Mouse (Mus musculus): ENCODE results near the gene Rhebl1. TPM values are rescaled to one million over a fixed set of nuclear protein-coding genes. Genes with fewer than 3 reads are reported as not detected.
A peak's percentile ranks its signal among the peaks of the same experiment; 100 is the strongest.

The Rhebl1 gene
- polyA plus RNA-seq, 1 experiment from 2014 or later = 19.4 TPM

DNA sequence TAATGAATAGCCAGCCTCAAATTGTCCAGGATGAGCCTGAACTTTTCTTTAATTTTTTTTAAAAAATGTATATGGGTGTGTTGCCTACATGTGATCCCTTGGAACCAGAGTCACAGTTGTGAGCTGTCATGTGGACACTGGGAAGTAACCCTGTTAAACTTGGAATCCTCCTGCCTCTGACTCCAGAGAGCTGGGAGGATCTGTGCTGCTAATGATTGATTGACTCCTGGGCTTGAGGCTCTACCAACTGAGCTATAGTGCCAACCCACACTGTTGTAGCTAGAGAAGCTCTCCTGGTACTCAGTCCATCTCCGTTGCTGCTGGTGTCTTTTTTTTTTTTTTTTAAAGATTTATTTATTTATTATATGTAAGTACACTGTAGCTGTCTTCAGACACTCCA, 10.2 kb downstream of the Rhebl1 start:
- ATAC-seq (ENCODE audit: low FRiP score) (no peak), DNase-seq (ENCODE audit: low spot score) (no peak)
- Histone ChIP-seq H3K4me2 (replicated peaks) (no peak overlapping the region), H3K36me3 (replicated peaks; ENCODE audit: control insufficient read depth, insufficient read depth) (no peaks in the 10 kb centered on the region), H3K9ac (no peak overlapping the region), H3K9me3 (ENCODE audit: control insufficient read depth, low read length) (no peaks in the 10 kb centered on the region), H3K27me3 (ENCODE audit: control insufficient read depth, insufficient read depth, low read length) (no peaks in the 10 kb centered on the region), H3K27ac (no peak overlapping the region), H3K4me3 (replicated peaks; ENCODE audit: low read length) (no peak overlapping the region), H3K4me1 (replicated peaks; ENCODE audit: control insufficient read depth, insufficient read depth, low read length) (peaks cover 10% of the 10 kb centered on the region)
- 87% methylated on average over 1 of the region's 1 CpGs for WGBS

DNA sequence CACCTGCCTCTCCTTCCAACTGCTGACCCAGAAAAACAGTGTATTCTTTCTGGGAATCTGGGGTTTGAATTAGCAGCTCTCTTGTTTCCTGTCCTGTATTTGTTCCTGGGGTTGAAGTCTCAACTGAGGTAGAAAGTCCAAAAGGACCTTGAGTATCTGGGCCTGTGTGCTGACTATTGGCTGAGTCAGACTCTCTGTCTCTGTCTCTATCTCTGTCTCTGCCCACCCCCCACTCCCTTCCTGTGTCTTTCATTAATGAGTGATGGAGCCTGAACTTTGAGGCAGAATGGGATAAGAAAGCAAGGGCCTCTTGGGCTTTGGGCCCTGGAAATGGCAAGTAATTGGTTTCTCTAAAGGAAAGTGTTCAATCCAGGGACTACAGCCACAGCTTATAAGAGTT, 10.7 kb downstream of the Rhebl1 start:
- ATAC-seq (ENCODE audit: low FRiP score) = no peak
- H3K4me2 ChIP-seq (replicated peaks) = no peak overlapping the region

DNA sequence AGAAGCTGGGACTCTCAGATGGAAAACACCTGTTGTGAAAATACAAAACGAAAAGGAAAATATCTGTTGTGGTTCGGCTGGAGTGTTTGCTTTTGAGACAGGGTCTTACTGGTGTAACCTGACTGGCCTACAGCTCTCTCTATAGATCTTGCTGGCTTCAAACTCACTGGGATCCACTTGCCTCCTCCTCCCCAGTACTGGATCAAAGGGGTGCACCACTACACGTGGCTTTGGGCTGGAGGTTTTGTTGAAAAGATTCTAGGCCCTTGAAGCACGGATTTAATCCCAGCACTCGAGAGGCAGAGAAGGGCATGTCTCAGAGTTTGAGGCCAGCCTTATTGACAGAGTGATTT, 12.7 kb downstream of the Rhebl1 start:
- Histone ChIP-seq H3K9ac (no peak overlapping the region), H3K27ac (no peak overlapping the region), H3K36me3 (replicated peaks; ENCODE audit: control insufficient read depth, insufficient read depth) (peaks cover 7% of the 10 kb centered on the region; the same call in 1 of the 2 replicates), H3K4me2 (replicated peaks) (peak overlapping the region; percentile 55), H3K4me1 (replicated peaks; ENCODE audit: control insufficient read depth, insufficient read depth, low read length) (peaks cover 10% of the 10 kb centered on the region), H3K27me3 (ENCODE audit: control insufficient read depth, insufficient read depth, low read length) (no peaks in the 10 kb centered on the region), H3K4me3 (replicated peaks; ENCODE audit: low read length) (peak overlapping the region; percentile 52; the same call in 1 of the 2 replicates), H3K9me3 (ENCODE audit: control insufficient read depth, low read length) (no peaks in the 10 kb centered on the region)
- 9% methylated on average over 5 of the region's 5 CpGs for WGBS
- DNase-seq (ENCODE audit: low spot score) = no peak
- ATAC-seq (ENCODE audit: low FRiP score) = peak; percentile 24; the same call in 1 of the 2 replicates

More for the DNA sequence above, 10.7 kb downstream of the Rhebl1 start:
- DNase-seq (ENCODE audit: low spot score) = no peak
- Histone ChIP-seq H3K9ac (no peak overlapping the region), H3K9me3 (ENCODE audit: control insufficient read depth, low read length) (no peaks in the 10 kb centered on the region), H3K4me1 (replicated peaks; ENCODE audit: control insufficient read depth, insufficient read depth, low read length) (peaks cover 10% of the 10 kb centered on the region), H3K4me3 (replicated peaks; ENCODE audit: low read length) (no peak overlapping the region), H3K27ac (no peak overlapping the region), H3K27me3 (ENCODE audit: control insufficient read depth, insufficient read depth, low read length) (no peaks in the 10 kb centered on the region), H3K36me3 (replicated peaks; ENCODE audit: control insufficient read depth, insufficient read depth) (no peaks in the 10 kb centered on the region)

DNA sequence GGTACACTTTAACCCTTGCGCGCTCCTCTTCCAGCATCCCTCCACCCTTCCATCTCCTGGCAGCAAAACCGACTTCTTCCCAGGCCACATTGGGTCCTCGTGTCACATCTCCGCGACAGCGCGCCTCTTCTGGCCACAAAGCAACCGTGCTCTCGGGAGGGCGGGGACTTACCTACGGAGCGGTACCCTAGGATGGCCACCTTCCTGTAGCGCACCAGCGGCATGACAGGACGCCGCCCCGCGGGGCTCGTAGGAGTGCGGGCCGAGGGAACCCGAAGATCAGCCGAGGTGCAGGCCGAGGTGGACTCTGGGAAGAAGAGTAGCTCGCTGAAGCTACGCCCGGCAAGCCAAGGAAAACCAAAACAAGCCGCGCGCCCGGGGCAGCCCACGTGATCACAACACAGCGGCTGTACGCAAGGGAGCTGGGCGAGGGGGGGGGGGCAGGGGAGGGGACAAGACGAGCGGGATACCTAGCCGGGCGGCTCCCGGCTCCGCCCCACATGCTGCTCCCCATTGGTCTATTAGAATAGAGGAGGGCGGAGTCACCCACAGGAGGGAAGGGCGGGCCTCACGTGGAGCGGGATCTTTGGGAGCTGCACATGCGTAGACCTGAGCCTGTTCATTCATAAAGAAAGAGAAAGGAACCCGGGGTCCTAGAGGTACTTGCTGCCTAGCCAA, 13.2 kb downstream of the Rhebl1 start:
- Histone ChIP-seq H3K4me1 (replicated peaks; ENCODE audit: control insufficient read depth, insufficient read depth, low read length) (peaks cover 10% of the 10 kb centered on the region), H3K27me3 (ENCODE audit: control insufficient read depth, insufficient read depth, low read length) (no peaks in the 10 kb centered on the region), H3K4me3 (replicated peaks; ENCODE audit: low read length) (peak overlapping the region; percentile 52), H3K9me3 (ENCODE audit: control insufficient read depth, low read length) (no peaks in the 10 kb centered on the region), H3K9ac (peak overlapping the region; percentile 63), H3K4me2 (replicated peaks) (peak overlapping the region; percentile 55), H3K27ac (peak overlapping the region; percentile 68), H3K36me3 (replicated peaks; ENCODE audit: control insufficient read depth, insufficient read depth) (peaks cover 7% of the 10 kb centered on the region; the same call in 1 of the 2 replicates)
- 0% methylated on average over 47 of the region's 48 CpGs for WGBS
- ATAC-seq (ENCODE audit: low FRiP score) (peak; percentile 96), DNase-seq (ENCODE audit: low spot score) (peak; percentile 90)

DNA sequence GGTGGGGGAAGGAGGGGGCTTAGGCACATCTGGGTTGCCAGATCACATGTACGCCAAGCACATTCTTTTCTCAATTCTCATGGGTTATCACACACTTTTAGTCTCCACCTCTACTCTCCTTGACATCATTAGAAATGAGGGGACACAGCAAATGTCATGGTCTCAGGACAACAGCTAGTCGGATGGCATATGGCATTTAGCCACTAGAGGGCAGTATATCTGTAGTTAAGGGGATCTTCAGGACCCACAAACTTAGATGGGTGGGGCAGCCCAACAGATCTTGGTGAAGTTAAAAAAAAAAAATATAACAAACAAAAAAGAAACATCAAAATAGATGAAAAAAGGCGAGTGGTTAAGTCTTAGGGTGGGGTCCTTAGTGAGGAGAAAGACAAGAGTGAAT, 17.0 kb downstream of the Rhebl1 start:
- 18% methylated on average over 3 of the region's 3 CpGs for WGBS
- ATAC-seq (ENCODE audit: low FRiP score) (no peak), DNase-seq (ENCODE audit: low spot score) (peak; percentile 86)
- Histone ChIP-seq H3K27ac (no peak overlapping the region), H3K4me2 (replicated peaks) (no peak overlapping the region), H3K9me3 (ENCODE audit: control insufficient read depth, low read length) (no peaks in the 10 kb centered on the region), H3K27me3 (ENCODE audit: control insufficient read depth, insufficient read depth, low read length) (no peaks in the 10 kb centered on the region), H3K4me1 (replicated peaks; ENCODE audit: control insufficient read depth, insufficient read depth, low read length) (peaks cover 17% of the 10 kb centered on the region), H3K36me3 (replicated peaks; ENCODE audit: control insufficient read depth, insufficient read depth) (peaks cover 7% of the 10 kb centered on the region; the same call in 1 of the 2 replicates), H3K4me3 (replicated peaks; ENCODE audit: low read length) (no peak overlapping the region), H3K9ac (no peak overlapping the region)

DNA sequence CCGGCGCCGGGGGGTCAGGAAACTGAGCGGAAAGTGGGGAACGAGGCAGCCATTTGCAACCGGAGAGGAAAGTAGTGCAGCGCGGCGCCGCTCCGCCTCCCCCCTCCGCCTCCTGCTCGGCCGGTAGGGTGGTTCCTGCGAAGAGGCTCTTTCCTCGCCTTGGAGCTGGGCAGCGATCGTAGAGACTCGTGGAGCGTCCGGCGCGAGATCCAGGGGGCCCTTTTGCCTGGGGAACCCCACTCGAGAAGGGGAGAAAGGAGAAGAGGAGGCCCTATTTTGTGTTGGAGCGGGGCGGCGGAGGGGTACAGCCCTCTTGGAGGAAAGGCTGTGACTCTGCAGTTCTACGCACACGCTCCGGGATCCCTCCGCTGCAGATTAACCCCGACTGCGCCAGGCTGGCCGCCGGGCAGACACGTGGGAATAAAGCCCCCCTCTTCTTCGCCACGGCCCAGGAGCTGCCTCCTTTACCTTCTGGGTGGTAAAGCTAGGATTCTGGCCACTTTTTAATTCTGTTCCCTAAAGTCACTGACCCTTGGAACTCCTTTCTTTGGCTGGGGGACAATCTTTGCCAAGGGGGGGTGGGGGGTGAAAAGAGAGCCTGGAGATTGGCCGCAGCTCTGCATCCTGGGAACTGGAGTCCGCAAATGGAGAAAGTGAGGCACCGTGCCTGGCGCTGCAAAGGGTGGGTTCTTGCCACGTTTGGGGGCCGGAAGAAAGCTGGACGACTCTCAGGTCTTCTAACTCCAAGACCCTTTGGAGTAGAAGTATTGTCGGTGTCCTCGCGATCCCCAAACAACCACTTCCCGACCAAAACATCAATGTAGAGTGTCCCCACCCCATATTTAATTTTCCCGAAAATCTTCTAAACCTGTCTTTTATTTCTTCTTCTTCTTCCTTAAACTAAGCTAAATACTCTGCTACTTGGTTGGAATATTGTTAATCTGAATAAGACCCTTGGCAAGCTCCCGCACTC, 22.1 kb downstream of the Rhebl1 start:
- H3K4me1 ChIP-seq (replicated peaks; ENCODE audit: control insufficient read depth, insufficient read depth, low read length) = peaks cover 40% of the 10 kb centered on the region
- WGBS = under 1% methylated on average over 47 of the region's 51 CpGs

DNA sequence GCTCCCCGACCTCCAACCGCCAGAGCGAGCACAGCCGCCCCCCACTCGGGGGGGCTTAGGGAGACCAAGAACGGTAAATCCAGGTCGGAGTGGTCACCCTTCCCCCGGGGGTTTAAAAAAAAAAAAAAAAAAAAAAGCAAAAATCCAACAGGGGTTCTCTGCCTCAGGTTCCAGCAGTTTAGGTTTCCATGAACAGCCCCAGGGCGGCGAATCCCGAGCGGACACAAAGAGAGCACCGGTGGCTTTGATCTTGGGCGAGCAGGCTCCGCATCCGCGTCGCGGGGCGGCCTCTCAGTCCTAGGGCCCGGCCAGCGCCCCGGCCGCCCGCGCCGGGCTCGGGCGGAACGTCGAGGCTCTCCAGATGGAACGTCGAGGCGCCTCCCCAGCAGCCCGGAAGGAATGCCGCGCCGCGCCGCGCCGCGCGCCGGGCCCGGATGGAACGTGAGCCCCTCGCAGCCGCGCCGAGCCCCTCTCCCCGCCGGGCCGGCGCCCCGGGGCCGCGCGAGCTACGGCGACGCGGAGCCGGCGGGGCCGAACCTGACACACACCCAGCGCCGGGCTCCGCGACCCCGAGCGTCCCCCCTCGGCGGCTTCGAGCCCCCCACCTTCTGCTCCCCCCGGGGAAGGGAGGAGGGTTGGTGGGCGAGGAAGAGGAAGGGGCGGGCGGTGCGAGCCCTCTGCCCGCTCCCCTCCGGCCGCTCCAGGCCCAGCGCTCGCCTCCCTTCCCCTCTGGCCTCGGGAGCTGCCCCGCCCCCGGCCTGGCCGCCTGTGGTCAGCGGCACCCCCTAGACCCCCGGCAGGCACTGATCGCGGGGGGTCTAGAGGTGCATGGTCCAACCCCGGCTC, 23.0 kb downstream of the Rhebl1 start, which contains the start of gene Kmt2d:
Gene Kmt2d, minus strand, starts transcription at position 135 of the 846 bp plus-strand sequence.
- ATAC-seq (ENCODE audit: low FRiP score) = peak; percentile 44
- under 1% methylated on average over 66 of the region's 94 CpGs for WGBS
- Histone ChIP-seq H3K36me3 (replicated peaks; ENCODE audit: control insufficient read depth, insufficient read depth) (peaks cover 3% of the 10 kb centered on the region), H3K4me1 (replicated peaks; ENCODE audit: control insufficient read depth, insufficient read depth, low read length) (peaks cover 43% of the 10 kb centered on the region), H3K9ac (peak within 1 kb of the TSS; percentile 94), H3K4me2 (replicated peaks) (peak within 1 kb of the TSS; percentile 84), H3K27me3 (ENCODE audit: control insufficient read depth, insufficient read depth, low read length) (no peaks in the 10 kb centered on the region), H3K27ac (peak within 1 kb of the TSS; percentile 98), H3K4me3 (replicated peaks; ENCODE audit: low read length) (peak within 1 kb of the TSS; percentile 87), H3K9me3 (ENCODE audit: control insufficient read depth, low read length) (no peaks in the 10 kb centered on the region)
- peak; percentile 42 for DNase-seq (ENCODE audit: low spot score)

More for the DNA sequence above, 22.1 kb downstream of the Rhebl1 start:
- ATAC-seq (ENCODE audit: low FRiP score) (peak; percentile 82), DNase-seq (ENCODE audit: low spot score) (peak; percentile 94)
- H3K4me2 ChIP-seq (replicated peaks) = peak overlapping the region; percentile 84
- peak overlapping the region; percentile 94 for H3K9ac ChIP-seq
- H3K36me3 ChIP-seq (replicated peaks; ENCODE audit: control insufficient read depth, insufficient read depth) = no peaks in the 10 kb centered on the region
- no peaks in the 10 kb centered on the region for H3K9me3 ChIP-seq (ENCODE audit: control insufficient read depth, low read length)
- peak overlapping the region; percentile 98 for H3K27ac ChIP-seq
- H3K27me3 ChIP-seq (ENCODE audit: control insufficient read depth, insufficient read depth, low read length) = no peaks in the 10 kb centered on the region
- H3K4me3 ChIP-seq (replicated peaks; ENCODE audit: low read length) = peak overlapping the region; percentile 87

DNA sequence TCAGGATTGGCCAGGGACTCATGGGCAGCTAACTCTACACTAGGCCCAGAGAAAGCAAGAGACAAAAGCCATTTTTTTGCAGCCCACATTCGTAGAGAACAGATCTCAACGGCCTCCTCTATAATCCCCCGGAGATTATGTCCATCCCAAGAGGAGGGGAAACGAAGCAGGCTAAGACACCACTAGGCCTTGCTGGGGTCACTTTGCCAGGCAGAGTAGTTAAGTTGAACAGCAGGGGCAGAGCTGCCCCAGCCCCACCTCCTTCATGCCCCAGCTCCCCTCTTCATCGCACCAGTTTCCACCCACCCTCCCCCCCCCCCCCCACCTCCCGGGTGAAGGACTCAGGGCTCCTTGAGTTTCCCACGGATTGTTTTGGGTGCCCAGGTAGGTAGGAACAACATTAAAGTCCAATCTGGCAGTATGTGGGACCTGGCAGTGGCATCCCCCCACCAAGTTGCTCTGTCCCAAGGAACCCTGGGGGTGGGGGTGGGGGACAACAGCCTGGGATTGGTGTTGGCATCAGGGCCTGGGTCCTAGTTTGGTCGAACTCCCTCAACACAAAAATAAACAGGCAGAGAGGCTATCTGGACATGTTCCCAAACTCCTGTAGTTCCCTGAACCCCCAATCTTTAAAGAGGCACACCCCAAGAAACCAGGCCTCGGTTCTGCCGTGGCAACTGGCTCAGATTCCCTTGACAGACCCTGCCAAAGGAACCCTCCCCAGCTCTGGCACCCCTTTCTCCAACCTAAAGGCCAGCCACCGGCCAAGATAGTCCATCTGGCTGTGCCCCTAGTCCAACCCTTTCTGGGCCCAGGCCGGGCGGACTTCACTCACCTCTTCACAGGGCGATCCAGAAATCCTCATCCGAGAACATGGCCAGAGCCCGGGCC, 23.9 kb downstream of the Rhebl1 start:
- no peaks in the 10 kb centered on the region for H3K27me3 ChIP-seq (ENCODE audit: control insufficient read depth, insufficient read depth, low read length)
- 0% methylated on average over 15 of the region's 16 CpGs for WGBS
- peak overlapping the region; percentile 94 for H3K9ac ChIP-seq
- peaks cover 12% of the 10 kb centered on the region for H3K36me3 ChIP-seq (replicated peaks; ENCODE audit: control insufficient read depth, insufficient read depth)
- peak overlapping the region; percentile 98 for H3K27ac ChIP-seq
- peak overlapping the region; percentile 84 for H3K4me2 ChIP-seq (replicated peaks)
- no peak for ATAC-seq (ENCODE audit: low FRiP score)
- no peaks in the 10 kb centered on the region for H3K9me3 ChIP-seq (ENCODE audit: control insufficient read depth, low read length)
- no peak for DNase-seq (ENCODE audit: low spot score)
- peaks cover 43% of the 10 kb centered on the region for H3K4me1 ChIP-seq (replicated peaks; ENCODE audit: control insufficient read depth, insufficient read depth, low read length)
- peak overlapping the region; percentile 87 for H3K4me3 ChIP-seq (replicated peaks; ENCODE audit: low read length)
